Comparison of ENCODE assay signal across 19 mouse cellular contexts in genomic region chr10:116354372-116354771, GRCm38 (mm10).
"Had no signal": no experiment of that assay in that cellular context is flagged by ENCODE, and none has a peak within 500 bp of the region (broad histone marks: within the 10 kb centered on the region; RNA-seq: fewer than 3 reads in every experiment).

No protein-coding gene starts in this region.

- H3K4me3 ChIP-seq: left cerebral cortex, adult 2 months; liver, embryonic 13.5 days; neural tube, embryonic 12.5 days; neural tube, embryonic 15.5 days had no signal

- H3K9me3 ChIP-seq: liver, embryonic 13.5 days; neural tube, embryonic 12.5 days; neural tube, embryonic 15.5 days had no signal

- H3K9ac ChIP-seq: liver, embryonic 13.5 days; neural tube, embryonic 12.5 days; neural tube, embryonic 15.5 days had no signal

- H3K36me3 ChIP-seq: liver, embryonic 13.5 days; neural tube, embryonic 12.5 days; neural tube, embryonic 15.5 days had no signal

- H3K4me2 ChIP-seq: liver, embryonic 13.5 days; midbrain, embryonic 11.5 days; neural tube, embryonic 12.5 days; neural tube, embryonic 15.5 days had no signal

- H3K27ac ChIP-seq: left cerebral cortex, adult 2 months; liver, embryonic 13.5 days; neural tube, embryonic 12.5 days; neural tube, embryonic 15.5 days; stomach, postnatal 0 days had no signal

- DNase-seq: kidney, postnatal 10 days; kidney, postnatal 36 days; layer of hippocampus, postnatal 36 days; liver, embryonic 13.5 days; lung, adult 2 months; lung, postnatal 14 days; lung, postnatal 4 days; midbrain, embryonic 14.5 days; right cerebral cortex, adult 18-20 months; right cerebral cortex, postnatal 14 days; right cerebral cortex, postnatal 4 days; thymus, adult 2 months; thymus, postnatal 14 days; thymus, postnatal 4 days had no signal

- H3K4me1 ChIP-seq: liver, embryonic 13.5 days had no signal

- H3K27me3 ChIP-seq: liver, embryonic 13.5 days; neural tube, embryonic 12.5 days; neural tube, embryonic 15.5 days had no signal
